Mouse (Mus musculus): Measurements from ENCODE around the gene Gsdma2. TPM values are rescaled to one million over a fixed set of nuclear protein-coding genes. Genes with fewer than 3 reads are reported as not detected.
"Not testable (repeated sequence)": the region's sequence is repeated elsewhere in the genome, so short reads cannot be mapped to it uniquely, and the experiment has no call there.

Gene Gsdma2
- polyA plus RNA-seq, 1 experiment, result not detected

DNA sequence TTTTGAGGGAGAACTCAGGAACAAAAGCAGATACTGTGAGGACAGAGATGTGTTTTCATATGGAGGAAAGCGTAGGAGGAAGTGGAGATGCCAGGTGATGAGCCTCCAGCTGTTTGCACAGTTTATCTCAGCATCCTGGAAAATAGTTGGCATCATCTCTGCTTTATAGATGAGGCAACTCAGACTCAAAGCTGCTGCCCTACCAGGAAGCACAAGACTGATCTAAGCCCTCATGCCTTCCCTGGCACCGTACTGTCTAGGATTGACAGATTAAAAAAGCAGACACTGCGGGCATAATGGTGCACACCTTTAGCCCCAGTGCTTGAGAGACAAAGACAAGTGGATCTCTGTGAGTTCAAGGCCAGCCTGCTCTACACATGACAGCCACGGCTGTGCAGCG is 15.9 kb upstream of the Gsdma2 start:
- peaks cover 62% of the 10 kb centered on the region for H3K27me3 ChIP-seq (ENCODE audit: control insufficient read depth, insufficient read depth, insufficient read length)
- H3K79me2 ChIP-seq (ENCODE audit: control insufficient read depth, insufficient read depth), result no peaks in the 10 kb centered on the region
- no peaks in the 10 kb centered on the region for H3K36me3 ChIP-seq (ENCODE audit: control insufficient read depth, insufficient read depth)
- no peak overlapping the region for H3K4me2 ChIP-seq (ENCODE audit: low read depth)
- TF ChIP-seq MYOD1 (IDR thresholded peaks at IDR 0.05; ENCODE audit: control insufficient read depth in 1 of 3, insufficient read length in 2 of 3, low read depth in 2 of 3) (no peak), POLR2A (IDR thresholded peaks at IDR 0.05; ENCODE audit: insufficient read length, low read depth) (no peak), USF1 (IDR thresholded peaks at IDR 0.05; ENCODE audit: low read depth) (no peak), POLR2AphosphoS2 (IDR thresholded peaks at IDR 0.05; ENCODE audit: insufficient read length, low read depth) (no peak), MAX (IDR thresholded peaks at IDR 0.05; ENCODE audit: low read depth) (no peak), TCF12 (IDR thresholded peaks at IDR 0.05; ENCODE audit: insufficient read depth, poor library complexity, severe bottlenecking) (no peak), MYOG (IDR thresholded peaks at IDR 0.05; ENCODE audit: control insufficient read depth in 1 of 3, insufficient read depth in 1 of 3, insufficient read length in 2 of 3, low read depth in 2 of 3) (no peak), E2F4 (IDR thresholded peaks at IDR 0.05; ENCODE audit: insufficient read depth) (no peak), TCF3 (IDR thresholded peaks at IDR 0.05; ENCODE audit: insufficient read length, low read depth) (no peak)
- no peak overlapping the region for H3K4me3 ChIP-seq
- no peak overlapping the region for H3ac ChIP-seq (ENCODE audit: control insufficient read depth, insufficient read length)

DNA sequence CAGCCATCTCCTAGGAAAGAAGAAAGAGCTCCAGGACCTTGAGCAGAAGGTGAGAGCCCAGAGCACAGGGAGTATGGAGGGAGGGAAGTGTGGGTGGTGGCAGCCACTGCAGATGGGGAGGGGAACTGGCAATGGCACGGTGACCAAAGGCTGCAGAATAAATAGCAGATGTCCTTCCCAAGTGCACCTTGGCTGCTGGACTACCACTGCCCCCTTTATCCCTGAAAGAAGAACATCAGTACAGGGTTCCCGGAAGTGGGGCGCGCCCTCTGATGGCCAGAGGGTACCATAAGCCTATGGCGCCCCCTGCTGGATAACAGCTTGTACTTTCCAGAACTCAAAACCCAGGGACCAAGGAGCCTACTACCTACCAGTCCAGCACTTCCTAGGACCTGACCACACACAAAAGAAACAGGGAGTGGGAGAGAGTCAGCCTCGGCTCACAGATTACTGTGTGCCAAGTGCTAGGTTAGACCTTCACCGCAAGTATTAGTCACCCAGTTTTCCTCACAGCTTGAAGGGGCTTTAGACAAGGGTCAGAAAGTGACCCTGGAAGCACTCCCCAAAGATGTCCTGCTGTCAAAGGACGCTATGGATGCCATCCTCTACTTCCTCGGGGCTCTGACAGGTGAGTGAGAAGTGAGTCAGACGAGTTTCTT is 11.1 kb upstream of the Gsdma2 start:
- not testable (repeated sequence) for H3K4me2 ChIP-seq (ENCODE audit: low read depth); H3K36me3 ChIP-seq (ENCODE audit: control insufficient read depth, insufficient read depth); H3ac ChIP-seq (ENCODE audit: control insufficient read depth, insufficient read length); H3K79me2 ChIP-seq (ENCODE audit: control insufficient read depth, insufficient read depth); H3K4me3 ChIP-seq
- H3K27me3 ChIP-seq (ENCODE audit: control insufficient read depth, insufficient read depth, insufficient read length), result peaks cover 41% of the 10 kb centered on the region

DNA sequence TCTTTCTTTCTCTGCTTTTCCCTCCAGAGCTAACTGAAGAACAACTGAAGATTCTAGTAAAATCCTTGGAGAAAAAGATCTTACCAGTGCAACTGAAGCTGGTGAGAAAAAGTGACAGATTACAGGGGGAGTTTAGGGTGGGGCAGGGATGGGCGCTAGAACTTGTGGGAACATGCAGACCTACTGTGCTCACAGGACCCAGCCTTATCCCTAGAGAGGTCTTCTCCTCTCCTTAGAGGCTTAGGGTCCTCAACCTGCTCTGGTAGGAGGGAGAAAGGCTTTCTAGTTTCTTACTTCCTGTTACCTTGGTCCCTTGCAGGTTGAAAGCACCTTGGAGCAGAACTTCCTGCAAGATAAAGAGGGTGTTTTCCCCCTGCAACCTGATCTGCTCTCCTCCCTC is 9.1 kb upstream of the Gsdma2 start:
- Histone ChIP-seq H3K4me2 (ENCODE audit: low read depth) (no peak overlapping the region), H3K36me3 (ENCODE audit: control insufficient read depth, insufficient read depth) (no peaks in the 10 kb centered on the region), H3ac (ENCODE audit: control insufficient read depth, insufficient read length) (no peak overlapping the region), H3K4me3 (no peak overlapping the region), H3K79me2 (ENCODE audit: control insufficient read depth, insufficient read depth) (no peaks in the 10 kb centered on the region), H3K27me3 (ENCODE audit: control insufficient read depth, insufficient read depth, insufficient read length) (peaks cover 45% of the 10 kb centered on the region)
- TF ChIP-seq MYOD1 (IDR thresholded peaks at IDR 0.05; ENCODE audit: control insufficient read depth in 1 of 3, insufficient read length in 2 of 3, low read depth in 2 of 3) (no peak), E2F4 (IDR thresholded peaks at IDR 0.05; ENCODE audit: insufficient read depth) (no peak), TCF12 (IDR thresholded peaks at IDR 0.05; ENCODE audit: insufficient read depth, poor library complexity, severe bottlenecking) (no peak), POLR2AphosphoS2 (IDR thresholded peaks at IDR 0.05; ENCODE audit: insufficient read length, low read depth) (no peak), SRF (IDR thresholded peaks at IDR 0.05; ENCODE audit: control insufficient read depth, insufficient read length, low read depth) (no peak), USF1 (IDR thresholded peaks at IDR 0.05; ENCODE audit: low read depth) (no peak), MAX (IDR thresholded peaks at IDR 0.05; ENCODE audit: low read depth) (no peak), REST (IDR thresholded peaks at IDR 0.05; ENCODE audit: insufficient read depth, insufficient read length) (no peak), POLR2A (IDR thresholded peaks at IDR 0.05; ENCODE audit: insufficient read length, low read depth) (no peak), TCF3 (IDR thresholded peaks at IDR 0.05; ENCODE audit: insufficient read length, low read depth) (no peak), CEBPB (IDR thresholded peaks at IDR 0.05; ENCODE audit: insufficient read depth, poor library complexity, severe bottlenecking) (no peak), MYOG (IDR thresholded peaks at IDR 0.05; ENCODE audit: control insufficient read depth in 1 of 3, insufficient read depth in 1 of 3, insufficient read length in 2 of 3, low read depth in 2 of 3) (no peak)

DNA sequence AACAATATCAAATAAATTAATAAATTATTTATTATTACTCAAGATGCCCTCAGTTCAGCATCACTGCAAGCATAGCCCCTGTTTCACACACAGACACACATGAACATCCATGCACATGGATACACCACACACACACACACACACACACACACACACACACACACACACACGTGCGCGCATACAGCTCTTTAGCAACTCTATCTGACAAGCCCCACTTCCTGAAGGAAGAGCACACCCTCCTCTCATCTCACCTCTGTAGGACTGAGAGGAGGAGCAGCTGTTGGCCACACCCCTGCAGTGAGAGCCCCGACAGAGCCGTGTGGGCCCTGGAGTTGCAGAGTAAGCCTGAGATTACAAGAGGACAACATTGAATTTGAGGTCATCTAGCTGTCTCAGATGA is 6.5 kb upstream of the Gsdma2 start:
- H3ac ChIP-seq (ENCODE audit: control insufficient read depth, insufficient read length), result no peak overlapping the region
- H3K4me3 ChIP-seq, result no peak overlapping the region
- H3K36me3 ChIP-seq (ENCODE audit: control insufficient read depth, insufficient read depth), result no peaks in the 10 kb centered on the region
- H3K79me2 ChIP-seq (ENCODE audit: control insufficient read depth, insufficient read depth), result no peaks in the 10 kb centered on the region
- H3K4me2 ChIP-seq (ENCODE audit: low read depth), result no peak overlapping the region
- H3K27me3 ChIP-seq (ENCODE audit: control insufficient read depth, insufficient read depth, insufficient read length), result peaks cover 36% of the 10 kb centered on the region
- TF ChIP-seq POLR2A (IDR thresholded peaks at IDR 0.05; ENCODE audit: insufficient read length, low read depth) (no peak), USF1 (IDR thresholded peaks at IDR 0.05; ENCODE audit: low read depth) (no peak), MYOD1 (IDR thresholded peaks at IDR 0.05; ENCODE audit: control insufficient read depth in 1 of 3, insufficient read length in 2 of 3, low read depth in 2 of 3) (no peak), TCF12 (IDR thresholded peaks at IDR 0.05; ENCODE audit: insufficient read depth, poor library complexity, severe bottlenecking) (no peak), SRF (IDR thresholded peaks at IDR 0.05; ENCODE audit: control insufficient read depth, insufficient read length, low read depth) (no peak), MYOG (IDR thresholded peaks at IDR 0.05; ENCODE audit: control insufficient read depth in 1 of 3, insufficient read depth in 1 of 3, insufficient read length in 2 of 3, low read depth in 2 of 3) (no peak), TCF3 (IDR thresholded peaks at IDR 0.05; ENCODE audit: insufficient read length, low read depth) (no peak), MAX (IDR thresholded peaks at IDR 0.05; ENCODE audit: low read depth) (no peak), CEBPB (IDR thresholded peaks at IDR 0.05; ENCODE audit: insufficient read depth, poor library complexity, severe bottlenecking) (no peak), E2F4 (IDR thresholded peaks at IDR 0.05; ENCODE audit: insufficient read depth) (no peak), REST (IDR thresholded peaks at IDR 0.05; ENCODE audit: insufficient read depth, insufficient read length) (no peak), POLR2AphosphoS2 (IDR thresholded peaks at IDR 0.05; ENCODE audit: insufficient read length, low read depth) (no peak)

DNA sequence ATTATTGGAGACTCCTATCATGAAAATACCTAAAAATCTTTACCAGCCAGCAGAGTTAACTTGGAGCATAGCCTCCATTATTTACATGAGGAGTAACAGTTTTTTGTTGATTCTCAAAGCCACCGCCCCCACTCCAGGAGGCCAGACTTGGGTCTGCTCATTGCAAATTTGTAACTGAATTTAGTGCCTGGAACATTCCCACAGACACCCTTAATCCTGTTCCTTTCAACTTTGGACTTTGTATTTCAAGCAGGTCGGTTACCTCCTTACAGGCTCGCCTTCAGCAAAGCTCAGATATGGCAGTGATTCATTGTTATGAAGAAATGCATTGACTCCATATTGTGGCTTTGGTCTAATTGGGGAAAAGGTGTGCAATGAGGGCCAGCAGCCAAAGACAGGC is 1.8 kb upstream of the Gsdma2 start:
- no peaks in the 10 kb centered on the region for H3K79me2 ChIP-seq (ENCODE audit: control insufficient read depth, insufficient read depth)
- no peak overlapping the region for H3K4me3 ChIP-seq
- H3K27me3 ChIP-seq (ENCODE audit: control insufficient read depth, insufficient read depth, insufficient read length), result peaks cover 53% of the 10 kb centered on the region
- H3K4me2 ChIP-seq (ENCODE audit: low read depth), result no peak overlapping the region
- TF ChIP-seq POLR2AphosphoS2 (IDR thresholded peaks at IDR 0.05; ENCODE audit: insufficient read length, low read depth) (no peak), TCF3 (IDR thresholded peaks at IDR 0.05; ENCODE audit: insufficient read length, low read depth) (no peak), CEBPB (IDR thresholded peaks at IDR 0.05; ENCODE audit: insufficient read depth, poor library complexity, severe bottlenecking) (no peak), MYOD1 (IDR thresholded peaks at IDR 0.05; ENCODE audit: control insufficient read depth in 1 of 3, insufficient read length in 2 of 3, low read depth in 2 of 3) (no peak), SRF (IDR thresholded peaks at IDR 0.05; ENCODE audit: control insufficient read depth, insufficient read length, low read depth) (no peak), REST (IDR thresholded peaks at IDR 0.05; ENCODE audit: insufficient read depth, insufficient read length) (no peak), MAX (IDR thresholded peaks at IDR 0.05; ENCODE audit: low read depth) (no peak), USF1 (IDR thresholded peaks at IDR 0.05; ENCODE audit: low read depth) (no peak), E2F4 (IDR thresholded peaks at IDR 0.05; ENCODE audit: insufficient read depth) (no peak), TCF12 (IDR thresholded peaks at IDR 0.05; ENCODE audit: insufficient read depth, poor library complexity, severe bottlenecking) (no peak), POLR2A (IDR thresholded peaks at IDR 0.05; ENCODE audit: insufficient read length, low read depth) (no peak), MYOG (IDR thresholded peaks at IDR 0.05; ENCODE audit: control insufficient read depth in 1 of 3, insufficient read depth in 1 of 3, insufficient read length in 2 of 3, low read depth in 2 of 3) (no peak)
- H3K36me3 ChIP-seq (ENCODE audit: control insufficient read depth, insufficient read depth), result no peaks in the 10 kb centered on the region
- no peak overlapping the region for H3ac ChIP-seq (ENCODE audit: control insufficient read depth, insufficient read length)

Data from myocyte (in vitro differentiated cells).